Mouse (Mus musculus): ENCODE measurements around the gene Sgk1. TPM values are rescaled to one million over a fixed set of nuclear protein-coding genes. Genes with fewer than 3 reads are reported as not detected.
"Not testable (repeated sequence)": the region's sequence is repeated elsewhere in the genome, so short reads cannot be mapped to it uniquely, and the experiment has no call there.

The Sgk1 gene
- polyA plus RNA-seq, 1 experiment from 2014 or later: 162 TPM

GRCm38 (mm10) chr10:22034303-22034702 is 152.3 kb downstream of the Sgk1 start:
- 10% methylated on average over 9 of the region's 9 CpGs for WGBS
- Histone ChIP-seq H3K4me3 (ENCODE audit: low read depth, low read length) (no peak overlapping the region), H3K9me3 (ENCODE audit: control insufficient read depth) (no peaks in the 10 kb centered on the region), H3K27me3 (replicated peaks; ENCODE audit: control insufficient read depth, insufficient read depth, low read length) (0 out of 2 replicates have a peak, but pooled peaks cover 3% of the 10 kb centered on the region), H3K9ac (ENCODE audit: low read depth, low read length) (no peak overlapping the region), H3K36me3 (ENCODE audit: control insufficient read depth, insufficient read depth) (no peaks in the 10 kb centered on the region), H3K27ac (ENCODE audit: low read depth, low read length) (no peak overlapping the region), H3K4me1 (replicated peaks; ENCODE audit: control insufficient read depth, insufficient read depth, low read length) (no peaks in the 10 kb centered on the region), H3K4me2 (replicated peaks; ENCODE audit: low read depth) (no peak overlapping the region)
- TF ChIP-seq CTCF (IDR thresholded peaks at IDR 0.05; ENCODE audit: low read depth): peak; percentile 56
- ATAC-seq: no peak

- 5% methylated on average over 3 of the region's 3 CpGs for WGBS
- not testable (repeated sequence) for H3K9ac ChIP-seq (ENCODE audit: low read depth, low read length); H3K9me3 ChIP-seq (ENCODE audit: control insufficient read depth); H3K4me3 ChIP-seq (ENCODE audit: low read depth, low read length); H3K4me1 ChIP-seq (replicated peaks; ENCODE audit: control insufficient read depth, insufficient read depth, low read length); H3K4me2 ChIP-seq (replicated peaks; ENCODE audit: low read depth); H3K27me3 ChIP-seq (replicated peaks; ENCODE audit: control insufficient read depth, insufficient read depth, low read length); H3K36me3 ChIP-seq (ENCODE audit: control insufficient read depth, insufficient read depth); H3K27ac ChIP-seq (ENCODE audit: low read depth, low read length); ATAC-seq
- peak; percentile 76 for TF ChIP-seq CTCF (IDR thresholded peaks at IDR 0.05; ENCODE audit: low read depth)
Observed at GRCm38 (mm10) chr10:22036256-22036655, 154.3 kb downstream of the Sgk1 start.

Other genes starting within 250 kb of the Sgk1 start
- gene 4930444G20Rik, start 185.9 kb downstream of the Sgk1 start, polyA plus RNA-seq (2015; fragmentation: Nextera tagmentation; extraction: Ambion mirVana): not detected in 2 replicates

Data from intestine, postnatal 0 days (tissue).